In the genomic region with DNA sequence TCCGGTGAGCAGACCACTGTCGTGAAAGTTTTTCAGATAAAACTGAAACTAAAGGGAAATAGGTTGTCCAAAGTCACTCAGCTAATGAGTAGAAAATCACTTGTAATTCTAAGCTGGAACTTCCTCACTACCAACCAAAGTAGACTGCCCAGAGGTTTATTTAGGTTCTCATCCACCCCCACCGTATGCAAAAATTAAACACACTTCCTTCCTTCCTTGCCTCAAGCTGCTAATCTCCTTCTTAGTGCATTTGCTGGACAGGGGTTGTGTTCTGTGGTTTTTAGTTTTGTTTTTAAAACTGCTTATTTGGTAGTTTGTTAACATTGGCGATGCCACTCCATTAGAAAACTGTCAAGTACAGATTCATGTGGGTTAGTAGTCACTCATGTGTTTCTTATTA, we compare ENCODE assay signal across 8 mouse cellular contexts. TPM values are rescaled to one million over a fixed set of nuclear protein-coding genes. Genes with fewer than 3 reads are reported as not detected.
A peak's percentile ranks its signal among the peaks of the same experiment; 100 is the strongest.
DNase-seq lines count a peak whose midpoint lies in the region; ATAC-seq lines count a peak whose summit lies in the region.

No protein-coding gene starts in this region.

- no peaks in the 10 kb centered on the region for H3K9me3 ChIP-seq in neural tube, embryonic 11.5 days (ENCODE audit: control insufficient read depth, low read length)
- no peaks in the 10 kb centered on the region for H3K9me3 ChIP-seq in forebrain, embryonic 13.5 days (replicated peaks)
- H3K9me3 ChIP-seq in liver, embryonic 13.5 days (replicated peaks), result no peaks in the 10 kb centered on the region
- H3K9me3 ChIP-seq in stomach, embryonic 16.5 days (replicated peaks; ENCODE audit: control insufficient read depth, low read length), result no peaks in the 10 kb centered on the region

- H3K4me2 ChIP-seq in neural tube, embryonic 11.5 days (ENCODE audit: low read depth), result peak overlapping the region; percentile 61
- peak overlapping the region; percentile 68 for H3K4me2 ChIP-seq in forebrain, embryonic 13.5 days
- peak overlapping the region; percentile 74 for H3K4me2 ChIP-seq in liver, embryonic 13.5 days
- peak overlapping the region; percentile 55 for H3K4me2 ChIP-seq in stomach, embryonic 16.5 days (ENCODE audit: low read depth, low read length)

- peak overlapping the region; percentile 80 for H3K4me3 ChIP-seq in neural tube, embryonic 11.5 days (ENCODE audit: low read depth, low read length)
- peak overlapping the region; percentile 82 for H3K4me3 ChIP-seq in forebrain, embryonic 13.5 days
- H3K4me3 ChIP-seq in liver, embryonic 13.5 days (replicated peaks), result peak overlapping the region; percentile 94
- H3K4me3 ChIP-seq in stomach, embryonic 16.5 days (replicated peaks; ENCODE audit: low read length), result peak overlapping the region; percentile 82

- H3K36me3 ChIP-seq in neural tube, embryonic 11.5 days (ENCODE audit: control insufficient read depth, insufficient read depth, low read length), result peaks cover 4% of the 10 kb centered on the region; the same call in 1 of the 2 replicates
- H3K36me3 ChIP-seq in forebrain, embryonic 13.5 days (ENCODE audit: poor library complexity, severe bottlenecking), result peaks cover 37% of the 10 kb centered on the region
- H3K36me3 ChIP-seq in liver, embryonic 13.5 days, result peaks cover 37% of the 10 kb centered on the region
- peaks cover 23% of the 10 kb centered on the region for H3K36me3 ChIP-seq in stomach, embryonic 16.5 days (ENCODE audit: control insufficient read depth, insufficient read depth, low read length)

- ATAC-seq in neural tube, embryonic 11.5 days (ENCODE audit: insufficient read depth, low FRiP score, low TSS enrichment), result no peak
- ATAC-seq in forebrain, embryonic 13.5 days, result no peak
- ATAC-seq in liver, embryonic 13.5 days (ENCODE audit: low read depth), result no peak
- no peak for ATAC-seq in stomach, embryonic 16.5 days (ENCODE audit: insufficient read depth, low FRiP score)

- peaks cover 2% of the 10 kb centered on the region; the same call in 1 of the 2 replicates for H3K4me1 ChIP-seq in neural tube, embryonic 11.5 days (ENCODE audit: control insufficient read depth, insufficient read depth, low read length)
- peaks cover 9% of the 10 kb centered on the region; the same call in 1 of the 2 replicates for H3K4me1 ChIP-seq in forebrain, embryonic 13.5 days
- H3K4me1 ChIP-seq in liver, embryonic 13.5 days (replicated peaks), result peaks cover 11% of the 10 kb centered on the region
- H3K4me1 ChIP-seq in stomach, embryonic 16.5 days (ENCODE audit: control insufficient read depth, insufficient read depth, low read length), result no peaks in the 10 kb centered on the region

- WGBS in neural tube, embryonic 11.5 days, result 68% methylated on average over 4 of the region's 4 CpGs
- WGBS in forebrain, embryonic 13.5 days, result 59% methylated on average over 4 of the region's 4 CpGs
- 15% methylated on average over 4 of the region's 4 CpGs for WGBS in liver, embryonic 13.5 days (ENCODE audit: insufficient replicate concordance)
- 44% methylated on average over 4 of the region's 4 CpGs for WGBS in stomach, embryonic 16.5 days

- no peaks in the 10 kb centered on the region for H3K27me3 ChIP-seq in neural tube, embryonic 11.5 days (ENCODE audit: control insufficient read depth, insufficient read depth, low read length)
- H3K27me3 ChIP-seq in forebrain, embryonic 13.5 days, result no peaks in the 10 kb centered on the region
- H3K27me3 ChIP-seq in liver, embryonic 13.5 days, result no peaks in the 10 kb centered on the region
- no peaks in the 10 kb centered on the region for H3K27me3 ChIP-seq in stomach, embryonic 16.5 days (ENCODE audit: control insufficient read depth, insufficient read depth, low read length)

- DNase-seq in neural tube, embryonic 11.5 days (ENCODE audit: low spot score), result no peak
- no peak for DNase-seq in neural tube, embryonic 10.5 days (ENCODE audit: extremely low spot score, low spot score)
- no peak for DNase-seq in liver, embryonic 13.5 days
- no peak for DNase-seq in embryo, embryonic 10.5 days (ENCODE audit: low spot score)
- DNase-seq in frontal cortex, adult 2 months (ENCODE audit: extremely low spot score in 1 of 2, low spot score in 1 of 2), result no peak
- no peak for DNase-seq in left cerebral cortex, adult 18-20 months (ENCODE audit: low spot score in 2 of 2)

- H3K9ac ChIP-seq in neural tube, embryonic 11.5 days (ENCODE audit: low read length), result peak overlapping the region; percentile 87
- peak overlapping the region; percentile 85 for H3K9ac ChIP-seq in forebrain, embryonic 13.5 days
- peak overlapping the region; percentile 93 for H3K9ac ChIP-seq in liver, embryonic 13.5 days
- H3K9ac ChIP-seq in stomach, embryonic 16.5 days (ENCODE audit: low read length), result peak overlapping the region; percentile 92

- H3K27ac ChIP-seq in neural tube, embryonic 11.5 days (ENCODE audit: low read depth, low read length), result no peak overlapping the region
- no peak overlapping the region for H3K27ac ChIP-seq in forebrain, embryonic 13.5 days
- peak overlapping the region; percentile 49; the same call in 1 of the 2 replicates for H3K27ac ChIP-seq in liver, embryonic 13.5 days
- H3K27ac ChIP-seq in stomach, embryonic 16.5 days (ENCODE audit: low read length), result no peak overlapping the region

RNA-seq across cellular contexts. Expression of a gene that starts 0.8 kb away (rescaled TPM):
- polyA plus RNA-seq in neural tube, embryonic 11.5 days (2014; fragmentation: Nextera tagmentation; extraction: Ambion mirVana), result 119 and 123 TPM in 2 replicates
- polyA plus RNA-seq in forebrain, embryonic 13.5 days (2015; fragmentation: Nextera tagmentation; extraction: Ambion mirVana), result 105 and 110 TPM in 2 replicates
- polyA plus RNA-seq in liver, embryonic 13.5 days (2015; fragmentation: Nextera tagmentation; extraction: Ambion mirVana), result 83.2 and 92.0 TPM in 2 replicates
- 70.9 and 88.6 TPM in 2 replicates for polyA plus RNA-seq in stomach, embryonic 16.5 days (2015; fragmentation: Nextera tagmentation; extraction: Ambion mirVana)
- polyA plus RNA-seq in frontal cortex, adult 2 months (2012; rRNA removed), result 77.5 and 78.2 TPM in 2 replicates
- 10 to 100 TPM; 79.0 to 92.6 TPM for total RNA-seq in left cerebral cortex, adult 18-20 months (2021)
